Comparison of ENCODE assay signal across 13 mouse cellular contexts in genomic region chr9:122352911-122353310, GRCm38 (mm10). TPM values are rescaled to one million over a fixed set of nuclear protein-coding genes. Genes with fewer than 3 reads are reported as not detected.
DNase-seq lines count a peak whose midpoint lies in the region; ATAC-seq and TF ChIP-seq lines count a peak whose summit lies in the region.
"Had no signal": no experiment of that assay in that cellular context is flagged by ENCODE, and none has a peak within 500 bp of the region (broad histone marks: within the 10 kb centered on the region; RNA-seq: fewer than 3 reads in every experiment).

No protein-coding gene starts in this region.

- no peaks in the 10 kb centered on the region for H3K27me3 ChIP-seq in heart, embryonic 13.5 days (replicated peaks)
- H3K27me3 ChIP-seq in neural tube, embryonic 13.5 days, result no peaks in the 10 kb centered on the region
- H3K27me3 ChIP-seq in neural tube, embryonic 15.5 days (replicated peaks), result no peaks in the 10 kb centered on the region
- H3K27me3 ChIP-seq in liver, embryonic 12.5 days (replicated peaks), result no peaks in the 10 kb centered on the region
- H3K27me3 ChIP-seq in stomach, postnatal 0 days (ENCODE audit: control insufficient read depth, insufficient read depth, low read length), result no peaks in the 10 kb centered on the region

- no peak overlapping the region for H3K9ac ChIP-seq in heart, embryonic 13.5 days
- H3K9ac ChIP-seq in neural tube, embryonic 13.5 days, result no peak overlapping the region
- no peak overlapping the region for H3K9ac ChIP-seq in neural tube, embryonic 15.5 days (replicated peaks)
- peak overlapping the region; percentile 23; the same call in 1 of the 2 replicates for H3K9ac ChIP-seq in liver, embryonic 12.5 days
- H3K9ac ChIP-seq in stomach, postnatal 0 days (ENCODE audit: low read length), result no peak overlapping the region

- H3K27ac ChIP-seq in heart, embryonic 13.5 days (replicated peaks), result no peak overlapping the region
- H3K27ac ChIP-seq in neural tube, embryonic 13.5 days (replicated peaks), result no peak overlapping the region
- no peak overlapping the region for H3K27ac ChIP-seq in neural tube, embryonic 15.5 days (replicated peaks)
- no peak overlapping the region for H3K27ac ChIP-seq in liver, embryonic 12.5 days
- no peak overlapping the region for H3K27ac ChIP-seq in stomach, postnatal 0 days (replicated peaks)

- H3K9me3 ChIP-seq in heart, embryonic 13.5 days, result no peaks in the 10 kb centered on the region
- no peaks in the 10 kb centered on the region for H3K9me3 ChIP-seq in neural tube, embryonic 13.5 days
- H3K9me3 ChIP-seq in neural tube, embryonic 15.5 days (replicated peaks), result no peaks in the 10 kb centered on the region
- no peaks in the 10 kb centered on the region for H3K9me3 ChIP-seq in liver, embryonic 12.5 days (replicated peaks)
- H3K9me3 ChIP-seq in stomach, postnatal 0 days (ENCODE audit: control insufficient read depth, low read length), result no peaks in the 10 kb centered on the region

- no peak for DNase-seq in heart, postnatal 14 days
- DNase-seq in stomach, postnatal 0 days (ENCODE audit: low spot score), result no peak
- DNase-seq in frontal cortex, postnatal 25 days (ENCODE audit: low spot score in 2 of 2), result no peak
- no peak for DNase-seq in urinary bladder, postnatal 10 days (ENCODE audit: low spot score)
- DNase-seq: cerebellum, postnatal 14 days; kidney, postnatal 25 days; right cerebral cortex, adult 18-20 months had no signal

- no peaks in the 10 kb centered on the region for H3K36me3 ChIP-seq in heart, embryonic 13.5 days
- no peaks in the 10 kb centered on the region for H3K36me3 ChIP-seq in neural tube, embryonic 13.5 days
- no peaks in the 10 kb centered on the region for H3K36me3 ChIP-seq in neural tube, embryonic 15.5 days
- no peaks in the 10 kb centered on the region for H3K36me3 ChIP-seq in liver, embryonic 12.5 days
- no peaks in the 10 kb centered on the region for H3K36me3 ChIP-seq in stomach, postnatal 0 days (ENCODE audit: control insufficient read depth, insufficient read depth, low read length)

- H3K4me3 ChIP-seq in heart, embryonic 13.5 days, result peak overlapping the region; percentile 19
- H3K4me3 ChIP-seq in neural tube, embryonic 13.5 days, result no peak overlapping the region
- no peak overlapping the region for H3K4me3 ChIP-seq in neural tube, embryonic 15.5 days (replicated peaks)
- peak overlapping the region; percentile 81 for H3K4me3 ChIP-seq in liver, embryonic 12.5 days
- peak overlapping the region; percentile 2; the same call in 1 of the 2 replicates for H3K4me3 ChIP-seq in stomach, postnatal 0 days (ENCODE audit: low read depth, low read length)

- intact Hi-C loops in heart, postnatal 14 days (cut with DNase I), result no loop called here

- 65% methylated on average over 4 of the region's 4 CpGs for WGBS in heart, embryonic 13.5 days
- WGBS in neural tube, embryonic 13.5 days, result 82% methylated on average over 4 of the region's 4 CpGs
- WGBS in neural tube, embryonic 15.5 days, result 93% methylated on average over 4 of the region's 4 CpGs
- WGBS in liver, embryonic 12.5 days (ENCODE audit: insufficient replicate concordance), result 57% methylated on average over 4 of the region's 4 CpGs
- WGBS in stomach, postnatal 0 days, result 78% methylated on average over 4 of the region's 4 CpGs

- H3K4me2 ChIP-seq in heart, embryonic 13.5 days, result peak overlapping the region; percentile 77
- peak overlapping the region; percentile 5; the same call in 1 of the 2 replicates for H3K4me2 ChIP-seq in neural tube, embryonic 13.5 days
- no peak overlapping the region for H3K4me2 ChIP-seq in neural tube, embryonic 15.5 days
- H3K4me2 ChIP-seq in liver, embryonic 12.5 days, result peak overlapping the region; percentile 86
- H3K4me2 ChIP-seq in stomach, postnatal 0 days (replicated peaks; ENCODE audit: low read depth), result peak overlapping the region; percentile 32; the same call in 1 of the 2 replicates

- no peak for ATAC-seq in heart, embryonic 13.5 days (ENCODE audit: extremely low read depth, insufficient number of reproducible peaks, low FRiP score, low TSS enrichment)
- no peak for ATAC-seq in neural tube, embryonic 13.5 days (ENCODE audit: low read depth)
- ATAC-seq in neural tube, embryonic 15.5 days (ENCODE audit: low FRiP score), result no peak
- ATAC-seq in liver, embryonic 12.5 days, result no peak
- ATAC-seq in stomach, postnatal 0 days (ENCODE audit: low FRiP score, low TSS enrichment), result no peak
- ATAC-seq: CD4-positive, CD25-positive, alpha-beta regulatory T cell, adult 4 months; hindbrain, embryonic 16.5 days had no signal

- no peak for TF ChIP-seq CTCF in stomach, postnatal 0 days (IDR thresholded peaks at IDR 0.05; ENCODE audit: low read depth)

- TF ChIP-seq EP300 in stomach, postnatal 0 days (optimal IDR thresholded peaks at IDR 0.05), result no peak

- H3K4me1 ChIP-seq in heart, embryonic 13.5 days, result peaks cover 18% of the 10 kb centered on the region
- peaks cover 7% of the 10 kb centered on the region; the same call in 1 of the 2 replicates for H3K4me1 ChIP-seq in neural tube, embryonic 13.5 days (replicated peaks)
- H3K4me1 ChIP-seq in neural tube, embryonic 15.5 days, result peaks cover 15% of the 10 kb centered on the region
- peaks cover 52% of the 10 kb centered on the region for H3K4me1 ChIP-seq in liver, embryonic 12.5 days
- no peaks in the 10 kb centered on the region for H3K4me1 ChIP-seq in stomach, postnatal 0 days (replicated peaks; ENCODE audit: control insufficient read depth, insufficient read depth)

RNA-seq across cellular contexts. Expression of gene Abhd5, which starts 1.5 kb away (rescaled TPM):
- 16.7 and 19.6 TPM in 2 replicates for polyA plus RNA-seq in heart, embryonic 13.5 days (2015; fragmentation: Nextera tagmentation; extraction: Ambion mirVana)
- total RNA-seq in heart, postnatal 14 days (2021), result 10 to 100 TPM; 54.4 to 58.9 TPM
- 24.3 and 24.6 TPM in 2 replicates for polyA plus RNA-seq in neural tube, embryonic 13.5 days (2015; fragmentation: Nextera tagmentation; extraction: Ambion mirVana)
- polyA plus RNA-seq in neural tube, embryonic 15.5 days (2015; fragmentation: Nextera tagmentation; extraction: Ambion mirVana), result 25.9 and 27.6 TPM in 2 replicates
- 21.1 and 21.2 TPM in 2 replicates for polyA plus RNA-seq in liver, embryonic 12.5 days (2016; fragmentation: Nextera tagmentation; extraction: Ambion mirVana)
- 39.4 and 45.1 TPM in 2 replicates for polyA plus RNA-seq in stomach, postnatal 0 days (2015; fragmentation: Nextera tagmentation; extraction: Ambion mirVana)

RNA-seq across cellular contexts. Expression of gene Ano10, which starts 58.7 kb away (rescaled TPM):
- 29.2 and 30.8 TPM in 2 replicates for polyA plus RNA-seq in heart, embryonic 13.5 days (2015; fragmentation: Nextera tagmentation; extraction: Ambion mirVana)
- total RNA-seq in heart, postnatal 14 days (2021), result 10 to 100 TPM; 34.4 to 35.9 TPM
- polyA plus RNA-seq in neural tube, embryonic 13.5 days (2015; fragmentation: Nextera tagmentation; extraction: Ambion mirVana), result 52.1 and 52.8 TPM in 2 replicates
- polyA plus RNA-seq in neural tube, embryonic 15.5 days (2015; fragmentation: Nextera tagmentation; extraction: Ambion mirVana), result 41.6 and 43.0 TPM in 2 replicates
- 10.9 and 11.2 TPM in 2 replicates for polyA plus RNA-seq in liver, embryonic 12.5 days (2016; fragmentation: Nextera tagmentation; extraction: Ambion mirVana)
- polyA plus RNA-seq in stomach, postnatal 0 days (2015; fragmentation: Nextera tagmentation; extraction: Ambion mirVana), result 30.8 and 33.0 TPM in 2 replicates

Comparison
In these comparisons a context has a peak if more than half of its experiments do, and no peak if none do; other contexts are left out.
1. H3K4me3 ChIP-seq: peak in heart, embryonic 13.5 days (single experiment), liver, embryonic 12.5 days (single experiment) and stomach, postnatal 0 days (single experiment); none in neural tube, embryonic 13.5 days (single experiment) and neural tube, embryonic 15.5 days (single experiment).